Mouse (Mus musculus) small intestine, adult 2 months (tissue): ENCODE data around the gene Lrig1. TPM values are rescaled to one million over a fixed set of nuclear protein-coding genes. Genes with fewer than 3 reads are reported as not detected.
A peak's percentile ranks its signal among the peaks of the same experiment; 100 is the strongest.
"Not testable (repeated sequence)": the region's sequence is repeated elsewhere in the genome, so short reads cannot be mapped to it uniquely, and the experiment has no call there.

Experiments
- H3K27ac ChIP-seq: fragments of 200-500 bp; 2 replicates; pipeline ENCODE4 v1.5.1; 2012; ENCODE audit warnings: low read depth, low read length, control low read depth, inconsistent platforms; ENCODE audit not compliant: insufficient read depth
- H3K27me3 ChIP-seq: fragments of 200-500 bp; 2 replicates; pipeline ENCODE4 v1.6.1; 2012; ENCODE audit warnings: mild to moderate bottlenecking, moderate library complexity, low read length, inconsistent platforms; ENCODE audit not compliant: control insufficient read depth, insufficient read depth
- H3K36me3 ChIP-seq: fragments of 200-500 bp; 2 replicates; pipeline ENCODE4 v1.6.1; 2012; ENCODE audit warnings: mild to moderate bottlenecking, low read length, control low read depth, inconsistent platforms; ENCODE audit not compliant: control insufficient read depth, insufficient read depth
- H3K4me1 ChIP-seq: fragments of 200-500 bp; 2 replicates; pipeline ENCODE4 v1.6.1; 2012; ENCODE audit warnings: low read length, inconsistent platforms, mixed read lengths; ENCODE audit not compliant: control insufficient read depth, insufficient read depth, insufficient read length
- H3K4me3 ChIP-seq: fragments of 200-500 bp; 2 replicates; pipeline ENCODE4 v1.5.1; 2012; ENCODE audit warnings: low read depth, mild to moderate bottlenecking, control low read depth, inconsistent platforms, low read length, moderate library complexity
- CTCF ChIP-seq: fragments of 200-500 bp; IDR thresholded peaks from 2 replicates; pipeline ENCODE4 v1.5.1; 2012; ENCODE audit warnings: low read depth, mild to moderate bottlenecking, control low read depth, inconsistent platforms, low read length, moderate library complexity, mixed read lengths; ENCODE audit not compliant: insufficient replicate concordance, insufficient read length; ENCODE audit errors: extremely low read depth
- POLR2A ChIP-seq: fragments of 200-500 bp; IDR thresholded peaks from 2 replicates; pipeline ENCODE4 v1.6.1; 2012; ENCODE audit warnings: low read depth, mild to moderate bottlenecking, control low read depth, inconsistent platforms, low read length, moderate library complexity
- WGBS: fragments of 180-500 bp; shearing (Covaris S2); methylation state at CpG from one replicate; pipeline ENCODE4 v1.1.7; 2018; 5-methylcytosine and 5-hydroxymethylcytosine counted together
- polyA plus RNA-seq: library from polyadenylated mRNA; depleted of rRNA; stranded (reverse); fragments of >200 nt; gene quantifications from 2 replicates; pipeline ENCODE4 v1.2.3, GENCODE M21; 2012; rRNA removed

Lrig1 gene
- polyA plus RNA-seq, 1 experiment = 29.8 TPM

GRCm38 (mm10) chr6:94575526-94576166 lies 124.3 kb downstream of the Lrig1 start:
- Histone ChIP-seq H3K4me1 (no peaks in the 10 kb centered on the region), H3K27me3 (no peaks in the 10 kb centered on the region), H3K4me3 (no peak overlapping the region), H3K36me3 (no peaks in the 10 kb centered on the region), H3K27ac (no peak overlapping the region)
- TF ChIP-seq POLR2A (no peak), CTCF (no peak)
- 78% methylated on average over 9 of the region's 9 CpGs for WGBS

DNA sequence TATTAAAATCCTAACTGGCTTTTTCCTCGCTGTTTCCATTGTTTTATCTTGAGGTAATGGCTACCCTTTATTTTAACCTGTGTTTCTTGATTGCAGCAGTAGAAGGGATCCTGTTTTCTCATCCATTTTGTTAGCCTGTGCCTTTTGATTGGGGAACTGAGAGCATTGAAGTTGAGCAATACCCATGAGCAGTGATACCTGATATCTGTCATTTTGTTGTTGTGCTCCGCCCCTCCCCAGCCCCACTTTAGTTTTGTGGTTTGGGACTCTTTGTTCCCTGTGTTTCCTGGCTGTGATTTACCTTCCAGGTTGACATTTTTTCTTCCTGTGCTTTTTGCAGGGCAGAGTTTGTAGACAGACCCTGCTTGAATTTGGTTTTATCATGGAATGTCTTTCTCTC lies 131.9 kb downstream of the Lrig1 start:
- no peak overlapping the region for H3K4me3 ChIP-seq

GRCm38 (mm10) chr6:94565766-94566165 lies 134.2 kb downstream of the Lrig1 start:
- H3K36me3 ChIP-seq = no peaks in the 10 kb centered on the region; the same call in 1 of the 2 replicates
- peaks cover 2% of the 10 kb centered on the region; the same call in 1 of the 2 replicates for H3K4me1 ChIP-seq
- WGBS = 87% methylated on average over 2 of the region's 2 CpGs
- no peak overlapping the region for H3K4me3 ChIP-seq
- no peaks in the 10 kb centered on the region for H3K27me3 ChIP-seq
- TF ChIP-seq CTCF = no peak
- no peak for TF ChIP-seq POLR2A
- no peak overlapping the region for H3K27ac ChIP-seq

More for the DNA sequence above, 131.9 kb downstream of the Lrig1 start:
- H3K36me3 ChIP-seq = no peaks in the 10 kb centered on the region; the same call in 1 of the 2 replicates
- TF ChIP-seq CTCF = no peak
- TF ChIP-seq POLR2A = no peak
- no peak overlapping the region for H3K27ac ChIP-seq
- H3K27me3 ChIP-seq = no peaks in the 10 kb centered on the region
- 85% methylated on average over 2 of the region's 2 CpGs for WGBS
- peaks cover 2% of the 10 kb centered on the region; the same call in 1 of the 2 replicates for H3K4me1 ChIP-seq

DNA sequence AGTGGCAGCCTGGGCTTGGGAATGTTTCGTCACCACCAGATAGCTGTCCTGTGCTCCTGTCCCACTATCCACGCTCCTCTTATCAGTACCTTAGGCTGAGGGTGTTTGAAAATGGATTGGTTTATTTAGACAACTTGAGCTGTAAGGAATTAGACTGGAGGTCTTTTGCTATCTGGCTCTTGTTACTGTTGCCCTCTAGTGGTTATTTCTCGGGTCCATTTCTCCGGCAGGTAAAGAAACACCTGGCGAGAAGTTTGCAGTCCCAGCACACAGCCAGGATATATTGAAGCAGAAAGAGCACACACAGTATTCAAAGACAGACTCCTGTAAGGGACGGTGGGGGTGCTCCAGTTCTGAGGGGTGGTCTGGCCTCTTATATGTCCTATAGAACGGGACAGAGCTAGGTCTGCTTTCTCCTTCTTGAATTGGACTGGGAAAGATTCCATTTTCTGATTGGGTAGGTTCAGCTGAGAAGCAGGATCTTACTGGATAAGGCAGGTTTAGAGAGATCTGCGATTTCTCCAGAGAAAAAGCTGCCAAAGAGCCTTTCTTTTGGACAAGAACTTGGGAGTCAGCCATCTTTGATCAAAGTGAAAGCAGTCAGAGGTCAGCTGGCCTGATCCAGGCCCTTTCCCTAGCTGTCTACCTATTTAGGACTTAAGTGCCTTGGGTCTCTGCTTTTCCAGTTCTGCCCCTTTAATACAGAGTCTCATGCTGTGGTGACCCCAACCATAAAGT lies 136.6 kb downstream of the Lrig1 start:
- H3K4me1 ChIP-seq = peaks cover 2% of the 10 kb centered on the region; the same call in 1 of the 2 replicates
- 37% methylated on average over 8 of the region's 8 CpGs for WGBS
- H3K36me3 ChIP-seq = no peaks in the 10 kb centered on the region; the same call in 1 of the 2 replicates
- H3K27me3 ChIP-seq = no peaks in the 10 kb centered on the region
- TF ChIP-seq CTCF = peak; percentile 35; the same call in 1 of the 2 replicates
- no peak for TF ChIP-seq POLR2A
- H3K27ac ChIP-seq = no peak overlapping the region
- no peak overlapping the region for H3K4me3 ChIP-seq

DNA sequence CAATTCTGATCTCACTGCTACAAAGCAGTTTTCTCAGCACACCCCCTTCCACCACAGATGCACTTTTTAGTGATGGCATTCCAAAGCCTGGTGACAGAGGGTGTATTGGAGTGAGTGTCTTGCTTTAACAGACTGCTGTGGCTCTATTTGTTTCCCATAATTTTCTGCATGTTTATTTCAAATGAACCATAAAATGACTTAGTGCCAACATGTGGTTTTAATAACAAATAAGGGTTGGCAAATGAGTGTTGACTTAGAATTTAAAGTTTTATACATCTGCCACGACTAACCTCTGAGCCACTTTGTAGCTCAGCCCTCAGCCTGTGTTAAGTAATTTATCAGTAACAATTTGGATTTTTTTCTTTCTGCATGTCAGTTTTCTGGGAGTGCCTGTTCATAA lies 138.6 kb downstream of the Lrig1 start:
- peaks cover 2% of the 10 kb centered on the region; the same call in 1 of the 2 replicates for H3K4me1 ChIP-seq
- H3K27ac ChIP-seq = no peak overlapping the region
- H3K4me3 ChIP-seq = no peak overlapping the region
- H3K36me3 ChIP-seq = no peaks in the 10 kb centered on the region
- WGBS = 72% methylated on average over 1 of the region's 1 CpGs
- no peaks in the 10 kb centered on the region for H3K27me3 ChIP-seq
- TF ChIP-seq POLR2A (no peak), CTCF (no peak)

DNA sequence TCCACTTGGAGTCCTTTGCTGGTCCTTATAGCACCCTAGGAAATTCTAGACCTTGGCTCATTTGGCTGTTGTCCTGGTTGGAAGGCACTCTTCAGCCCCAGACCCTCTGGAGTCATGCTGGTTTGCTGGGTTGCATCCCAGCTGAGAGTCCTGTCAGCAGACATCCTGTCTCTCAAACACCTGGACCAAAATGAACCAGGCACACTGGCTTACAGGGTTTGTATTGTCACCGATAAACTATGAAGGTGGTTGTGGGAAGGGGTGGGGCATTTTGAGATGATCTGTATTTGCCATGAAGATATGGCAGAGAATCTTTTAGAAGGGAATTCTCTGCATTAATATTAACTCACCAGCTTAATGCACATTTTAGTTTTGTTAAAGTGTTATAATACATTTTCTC lies 139.1 kb downstream of the Lrig1 start:
- Histone ChIP-seq H3K27me3 (no peaks in the 10 kb centered on the region), H3K4me1 (peaks cover 2% of the 10 kb centered on the region; the same call in 1 of the 2 replicates), H3K27ac (no peak overlapping the region), H3K36me3 (no peaks in the 10 kb centered on the region), H3K4me3 (no peak overlapping the region)
- TF ChIP-seq POLR2A (no peak), CTCF (no peak)
- WGBS = 93% methylated on average over 1 of the region's 1 CpGs

GRCm38 (mm10) chr6:94558603-94559002 lies 141.4 kb downstream of the Lrig1 start:
- not testable (repeated sequence) for H3K36me3 ChIP-seq, H3K27ac ChIP-seq, H3K4me3 ChIP-seq, H3K27me3 ChIP-seq, H3K4me1 ChIP-seq
- WGBS = 48% methylated on average over 1 of the region's 1 CpGs

Other genes with a start within 250 kb of the Lrig1 start
- 2.3 and 5.0 TPM in 2 replicates for gene Slc25a26, start 199.8 kb downstream of the Lrig1 start, polyA plus RNA-seq